Mouse (Mus musculus) layer of hippocampus, adult 11-12 months (tissue): ENCODE data around the gene Pla2g4e.
A peak's percentile ranks its signal among the peaks of the same experiment; 100 is the strongest.

Experiments used
- DNase-seq: peaks from one replicate; pipeline ENCODE4 v3.0.0; 2022; ENCODE audit warnings: low spot score

The Pla2g4e gene

GRCm38 (mm10) chr2:120154361-120154894, 90.7 kb downstream of the Pla2g4e start, which contains the start of gene Ehd4:
Gene Ehd4, minus strand, starts transcription at chr2:120154606.
- peak; percentile 99 for DNase-seq

GRCm38 (mm10) chr2:120153586-120154360, 91.4 kb downstream of the Pla2g4e start:
- no peak for DNase-seq

- DNase-seq = no peak
These were observed 94.6 kb downstream of the Pla2g4e start for GRCm38 (mm10) chr2:120150571-120150970.

- DNase-seq = no peak
These were observed 95.5 kb downstream of the Pla2g4e start for GRCm38 (mm10) chr2:120149634-120150033.

- DNase-seq = no peak
These were observed 97.1 kb downstream of the Pla2g4e start for GRCm38 (mm10) chr2:120147999-120148398.

- no peak for DNase-seq
These were observed 97.8 kb downstream of the Pla2g4e start for GRCm38 (mm10) chr2:120147364-120147763.

GRCm38 (mm10) chr2:120146543-120146942, 98.6 kb downstream of the Pla2g4e start:
- DNase-seq = no peak

GRCm38 (mm10) chr2:120144390-120144789, 100.7 kb downstream of the Pla2g4e start:
- DNase-seq = no peak

GRCm38 (mm10) chr2:120142336-120142735, 102.8 kb downstream of the Pla2g4e start:
- DNase-seq = no peak

GRCm38 (mm10) chr2:120141671-120142070, 103.5 kb downstream of the Pla2g4e start:
- no peak for DNase-seq

GRCm38 (mm10) chr2:120140326-120140725, 104.8 kb downstream of the Pla2g4e start:
- DNase-seq = no peak

GRCm38 (mm10) chr2:120139091-120139490, 106.0 kb downstream of the Pla2g4e start:
- DNase-seq = no peak

- DNase-seq = no peak
These were observed 107.9 kb downstream of the Pla2g4e start for GRCm38 (mm10) chr2:120137281-120137680.

- peak; percentile 34 for DNase-seq
These were observed 110.6 kb downstream of the Pla2g4e start for GRCm38 (mm10) chr2:120134453-120135075.

- no peak for DNase-seq
These were observed 113.3 kb downstream of the Pla2g4e start for GRCm38 (mm10) chr2:120131881-120132280.

- no peak for DNase-seq
These were observed 115.8 kb downstream of the Pla2g4e start for GRCm38 (mm10) chr2:120129252-120129908.

GRCm38 (mm10) chr2:120128611-120129051, 116.5 kb downstream of the Pla2g4e start:
- peak; percentile 14 for DNase-seq

GRCm38 (mm10) chr2:120128011-120128410, 117.1 kb downstream of the Pla2g4e start:
- DNase-seq = no peak

GRCm38 (mm10) chr2:120126901-120127300, 118.2 kb downstream of the Pla2g4e start:
- no peak for DNase-seq

- DNase-seq = no peak
These were observed 118.7 kb downstream of the Pla2g4e start for GRCm38 (mm10) chr2:120126408-120126807.

GRCm38 (mm10) chr2:120125461-120125860, 119.7 kb downstream of the Pla2g4e start:
- no peak for DNase-seq

GRCm38 (mm10) chr2:120124946-120125345, 120.2 kb downstream of the Pla2g4e start:
- no peak for DNase-seq

GRCm38 (mm10) chr2:120124096-120124495, 121.0 kb downstream of the Pla2g4e start:
- no peak for DNase-seq
